Mouse (Mus musculus): ENCODE measurements at regions not wholly inside any gene's neighbourhood (a gene's known extent, or its start where the extent isn't known, plus 50 kb on each side); places are given as distances from the start of the nearest gene placed in this dataset.

DNA sequence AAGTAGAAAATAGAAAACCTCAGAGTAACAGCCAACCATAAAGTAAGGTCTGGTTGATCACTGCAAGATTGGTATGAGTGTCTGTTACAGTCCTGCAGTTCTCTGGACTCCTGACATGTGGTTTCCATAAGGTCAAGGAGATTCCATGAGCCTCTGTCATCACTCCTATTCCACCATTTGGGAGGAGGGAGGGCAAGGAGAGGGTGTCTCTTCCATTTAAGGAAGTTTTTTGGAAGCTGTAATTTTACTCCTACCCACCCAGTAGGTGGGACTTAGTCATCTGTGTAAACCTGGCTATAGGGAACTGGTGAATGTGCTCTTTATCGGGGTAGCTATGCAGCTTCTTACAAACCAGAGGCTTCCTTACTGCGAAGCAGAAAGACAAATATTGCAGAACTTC is 168.8 kb downstream of the Klf6 start:
- Histone ChIP-seq H3K4me3 (ENCODE audit: insufficient read depth, low read depth, low read length) (no peak overlapping the region), H3K27ac (ENCODE audit: insufficient read depth, low read depth, low read length) (no peak overlapping the region), H3K4me1 (ENCODE audit: control insufficient read depth, insufficient read depth, low read length) (no peaks in the 10 kb centered on the region)
- WGBS, result 67% methylated on average over 2 of the region's 2 CpGs
- TF ChIP-seq CTCF (IDR thresholded peaks at IDR 0.05; ENCODE audit: insufficient read depth, low read depth, low read length), result no peak
- TF ChIP-seq POLR2A (IDR thresholded peaks at IDR 0.05; ENCODE audit: insufficient read depth, low read depth, low read length), result no peak

GRCm38 (mm10) chr13:6040132-6040531 is 178.8 kb downstream of the Klf6 start:
- no peak overlapping the region for H3K4me3 ChIP-seq (ENCODE audit: insufficient read depth, low read depth, low read length)
- TF ChIP-seq CTCF (IDR thresholded peaks at IDR 0.05; ENCODE audit: insufficient read depth, low read depth, low read length) (no peak), POLR2A (IDR thresholded peaks at IDR 0.05; ENCODE audit: insufficient read depth, low read depth, low read length) (no peak)
- 61% methylated on average over 7 of the region's 7 CpGs for WGBS
- H3K4me1 ChIP-seq (ENCODE audit: control insufficient read depth, insufficient read depth, low read length), result no peaks in the 10 kb centered on the region
- H3K27ac ChIP-seq (ENCODE audit: insufficient read depth, low read depth, low read length), result no peak overlapping the region

GRCm38 (mm10) chr13:6040663-6041062 is 179.4 kb downstream of the Klf6 start:
- Histone ChIP-seq H3K4me1 (ENCODE audit: control insufficient read depth, insufficient read depth, low read length) (no peaks in the 10 kb centered on the region), H3K27ac (ENCODE audit: insufficient read depth, low read depth, low read length) (no peak overlapping the region), H3K4me3 (ENCODE audit: insufficient read depth, low read depth, low read length) (no peak overlapping the region)
- WGBS, result 67% methylated on average over 2 of the region's 2 CpGs
- no peak for TF ChIP-seq CTCF (IDR thresholded peaks at IDR 0.05; ENCODE audit: insufficient read depth, low read depth, low read length)
- TF ChIP-seq POLR2A (IDR thresholded peaks at IDR 0.05; ENCODE audit: insufficient read depth, low read depth, low read length), result no peak

GRCm38 (mm10) chr13:6042495-6042894 is 181.2 kb downstream of the Klf6 start:
- Histone ChIP-seq H3K27ac (ENCODE audit: insufficient read depth, low read depth, low read length) (no peak overlapping the region), H3K4me3 (ENCODE audit: insufficient read depth, low read depth, low read length) (no peak overlapping the region), H3K4me1 (ENCODE audit: control insufficient read depth, insufficient read depth, low read length) (no peaks in the 10 kb centered on the region)
- no peak for TF ChIP-seq POLR2A (IDR thresholded peaks at IDR 0.05; ENCODE audit: insufficient read depth, low read depth, low read length)
- 79% methylated on average over 6 of the region's 6 CpGs for WGBS

GRCm38 (mm10) chr13:6059515-6060228 is 198.4 kb downstream of the Klf6 start:
- 35% methylated on average over 6 of the region's 6 CpGs for WGBS
- Histone ChIP-seq H3K4me1 (ENCODE audit: control insufficient read depth, insufficient read depth, low read length) (no peaks in the 10 kb centered on the region), H3K4me3 (ENCODE audit: insufficient read depth, low read depth, low read length) (no peak overlapping the region)

GRCm38 (mm10) chr13:6060229-6060845 is 199.1 kb downstream of the Klf6 start:
- no peak overlapping the region for H3K4me3 ChIP-seq (ENCODE audit: insufficient read depth, low read depth, low read length)
- TF ChIP-seq POLR2A (IDR thresholded peaks at IDR 0.05; ENCODE audit: insufficient read depth, low read depth, low read length) (no peak), CTCF (IDR thresholded peaks at IDR 0.05; ENCODE audit: insufficient read depth, low read depth, low read length) (no peak)
- 51% methylated on average over 8 of the region's 8 CpGs for WGBS
- no peaks in the 10 kb centered on the region for H3K4me1 ChIP-seq (ENCODE audit: control insufficient read depth, insufficient read depth, low read length)
- no peak overlapping the region for H3K27ac ChIP-seq (ENCODE audit: insufficient read depth, low read depth, low read length)

More at GRCm38 (mm10) chr13:6059515-6060228, 198.4 kb downstream of the Klf6 start:
- no peak for TF ChIP-seq POLR2A (IDR thresholded peaks at IDR 0.05; ENCODE audit: insufficient read depth, low read depth, low read length)
- TF ChIP-seq CTCF (IDR thresholded peaks at IDR 0.05; ENCODE audit: insufficient read depth, low read depth, low read length), result no peak
- H3K27ac ChIP-seq (ENCODE audit: insufficient read depth, low read depth, low read length), result no peak overlapping the region

- 92% methylated on average over 4 of the region's 4 CpGs for WGBS
- no peak for TF ChIP-seq CTCF (IDR thresholded peaks at IDR 0.05; ENCODE audit: insufficient read depth, low read depth, low read length)
- TF ChIP-seq POLR2A (IDR thresholded peaks at IDR 0.05; ENCODE audit: insufficient read depth, low read depth, low read length), result no peak
- no peak overlapping the region for H3K27ac ChIP-seq (ENCODE audit: insufficient read depth, low read depth, low read length)
- H3K4me1 ChIP-seq (ENCODE audit: control insufficient read depth, insufficient read depth, low read length), result no peaks in the 10 kb centered on the region
- H3K4me3 ChIP-seq (ENCODE audit: insufficient read depth, low read depth, low read length), result no peak overlapping the region
Observed at GRCm38 (mm10) chr13:6062305-6062704, 201.0 kb downstream of the Klf6 start.

DNA sequence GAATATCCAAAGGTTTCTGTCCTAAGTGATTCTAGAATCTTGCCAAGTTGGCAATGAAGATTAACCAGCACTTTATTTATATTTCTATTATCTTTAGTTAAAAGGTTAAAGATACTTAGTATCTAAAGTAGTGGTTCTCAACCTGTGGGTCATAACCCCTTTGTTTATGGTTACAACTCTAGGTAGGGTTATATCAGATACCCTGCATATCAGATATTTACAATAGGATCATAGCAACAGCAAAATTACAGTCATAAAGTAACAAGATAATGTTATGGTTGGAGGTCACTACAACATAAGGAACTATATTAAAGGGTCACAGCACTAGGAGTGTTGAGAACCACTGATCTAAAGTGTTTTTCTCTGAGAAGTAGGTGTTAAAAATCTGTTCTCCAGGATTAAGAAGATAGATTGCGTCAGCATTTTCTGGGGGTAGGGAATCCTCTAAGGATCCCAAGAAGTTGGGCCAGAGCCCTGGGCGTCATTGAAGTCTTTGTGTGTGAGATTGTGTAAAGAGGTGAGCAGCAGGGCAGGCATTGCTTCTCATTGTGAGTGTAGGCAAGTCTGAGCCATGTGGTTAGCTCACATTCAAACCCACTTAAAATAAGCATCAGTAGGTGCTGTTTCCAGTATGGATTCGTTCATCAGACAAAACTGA is 201.6 kb downstream of the Klf6 start:
- Histone ChIP-seq H3K4me1 (ENCODE audit: control insufficient read depth, insufficient read depth, low read length) (no peaks in the 10 kb centered on the region), H3K4me3 (ENCODE audit: insufficient read depth, low read depth, low read length) (no peak overlapping the region), H3K27ac (ENCODE audit: insufficient read depth, low read depth, low read length) (no peak overlapping the region)
- TF ChIP-seq POLR2A (IDR thresholded peaks at IDR 0.05; ENCODE audit: insufficient read depth, low read depth, low read length) (no peak), CTCF (IDR thresholded peaks at IDR 0.05; ENCODE audit: insufficient read depth, low read depth, low read length) (no peak)
- WGBS, result 92% methylated on average over 3 of the region's 3 CpGs
